Mouse (Mus musculus): ENCODE data around the gene Amz1.

The Amz1 gene

DNA sequence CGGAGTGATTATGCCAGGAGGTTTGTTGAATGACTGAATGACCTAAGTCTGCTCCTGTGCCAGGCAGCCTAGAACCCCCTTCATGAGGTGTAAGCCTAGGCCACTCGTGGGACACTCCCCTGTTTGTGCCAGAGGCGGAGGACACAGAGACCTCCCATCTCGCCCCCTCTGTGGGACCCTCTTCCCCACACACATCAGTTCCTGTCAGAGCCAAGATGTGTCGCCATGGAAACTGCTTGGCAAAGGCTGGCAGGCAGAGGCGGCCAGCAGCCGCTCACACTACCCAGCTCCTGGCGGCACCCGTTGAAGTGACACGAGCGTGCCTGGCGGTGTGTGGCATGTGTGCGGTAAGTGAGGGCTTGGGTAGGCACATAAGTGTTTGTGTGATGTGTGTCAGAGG, at the start of gene Amz1:
Amz1 (plus strand) TSS at position 306 of the 400 bp plus-strand sequence.
- no peak for DNase-seq (ENCODE audit: low spot score)

DNA sequence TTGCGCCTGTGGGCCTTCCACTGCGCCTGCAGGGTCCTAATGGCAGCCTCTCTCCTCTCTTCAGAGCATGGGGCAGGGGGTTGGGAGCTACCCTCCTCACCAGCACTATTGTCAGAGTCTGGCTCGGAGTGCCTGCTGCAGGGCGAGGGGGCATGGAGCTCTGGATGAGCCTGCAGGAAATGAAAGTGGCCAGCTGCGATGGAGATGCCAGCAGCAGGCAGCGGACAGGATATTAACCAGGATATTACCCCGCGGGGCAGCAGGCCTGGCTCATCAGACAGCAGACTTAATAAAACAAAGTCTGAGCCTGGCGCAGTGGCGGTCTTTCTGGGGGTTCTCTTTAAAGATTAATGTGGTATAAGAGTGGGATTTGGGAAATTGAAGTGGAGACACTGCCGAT, 48.8 kb upstream of the Amz1 start:
- no peak for DNase-seq (ENCODE audit: low spot score)

DNA sequence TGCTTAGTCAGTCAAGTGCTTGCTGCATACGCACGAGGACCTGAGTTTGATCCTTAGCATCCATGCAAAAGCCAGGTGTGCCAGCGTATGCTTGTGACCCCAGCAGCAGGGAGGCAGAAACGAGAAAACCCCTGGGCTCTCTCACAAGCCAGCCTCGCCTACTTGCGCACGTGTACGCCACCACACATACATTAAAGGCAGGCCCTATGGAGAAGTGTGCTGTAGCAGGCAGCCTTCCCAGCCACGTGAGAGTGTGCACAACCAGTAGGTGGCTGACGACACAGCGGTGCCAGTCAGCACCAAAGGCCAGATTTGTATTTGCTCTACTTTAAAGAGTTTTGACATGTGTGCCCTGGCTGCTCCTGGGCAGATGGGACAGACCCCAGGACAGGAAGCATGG, 48.3 kb upstream of the Amz1 start:
- no peak for DNase-seq (ENCODE audit: low spot score)

GRCm38 (mm10) chr5:140677137-140677536, 46.8 kb upstream of the Amz1 start:
- DNase-seq (ENCODE audit: low spot score): no peak

DNA sequence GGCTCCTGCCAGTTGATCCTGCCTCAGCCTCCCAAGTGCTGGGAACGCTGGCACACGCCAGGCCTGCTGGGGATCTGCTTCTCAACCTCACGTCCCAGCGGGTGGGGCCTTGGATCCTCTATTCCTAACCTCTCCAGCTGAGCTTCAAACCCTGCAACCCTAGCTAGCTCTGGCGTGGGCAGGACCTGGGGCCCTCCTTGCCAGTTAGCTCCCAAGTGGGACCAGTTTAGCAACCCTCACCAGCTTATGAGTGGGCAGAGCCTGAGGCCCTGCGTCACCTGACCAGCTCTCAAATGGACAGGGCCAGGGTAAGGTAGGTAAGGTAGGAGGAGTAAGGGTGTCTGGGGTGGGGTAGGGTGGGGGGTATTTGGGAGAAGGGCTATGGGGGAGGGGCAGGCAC, 43.9 kb upstream of the Amz1 start:
- no peak for DNase-seq (ENCODE audit: low spot score)

DNA sequence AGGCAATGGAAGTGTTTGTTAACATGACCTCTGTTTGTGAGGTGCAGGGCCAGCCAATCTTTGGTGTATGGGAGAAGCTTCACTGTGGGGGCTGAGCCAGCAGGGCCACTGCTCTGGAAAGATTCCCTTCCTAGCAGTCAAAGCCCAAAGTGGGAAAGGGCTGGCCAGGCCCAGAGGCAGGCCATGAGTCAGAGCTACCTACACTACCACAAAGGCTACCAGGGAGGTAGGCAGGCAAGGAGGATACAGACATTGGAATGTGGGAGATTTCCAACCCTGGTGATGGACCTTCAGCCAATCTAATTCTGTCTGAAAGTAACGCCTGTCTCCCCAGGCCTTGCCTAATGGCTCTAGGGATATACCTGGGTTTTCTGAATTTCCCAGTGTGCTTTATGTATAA, 43.0 kb upstream of the Amz1 start:
- DNase-seq (ENCODE audit: low spot score): no peak

DNA sequence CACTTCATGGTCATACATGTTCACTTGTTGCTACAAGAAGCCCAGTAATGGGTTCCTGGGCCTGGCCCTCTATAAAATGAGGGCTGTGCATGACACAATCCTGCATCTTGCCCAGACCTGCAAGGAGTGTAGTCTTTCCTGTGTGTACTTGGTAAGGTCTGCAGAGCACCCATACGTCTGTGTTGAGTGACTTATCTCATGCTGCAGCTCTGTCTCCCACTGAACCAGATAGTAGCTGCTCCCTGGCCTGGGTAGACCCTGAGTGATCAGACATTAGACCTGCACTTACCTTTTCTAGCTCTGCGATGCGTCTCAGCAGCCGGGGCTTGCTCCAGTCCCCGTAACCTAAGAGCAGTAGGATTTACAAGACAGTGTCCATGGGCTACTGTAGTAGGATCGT, 41.8 kb upstream of the Amz1 start:
- DNase-seq (ENCODE audit: low spot score): no peak

DNA sequence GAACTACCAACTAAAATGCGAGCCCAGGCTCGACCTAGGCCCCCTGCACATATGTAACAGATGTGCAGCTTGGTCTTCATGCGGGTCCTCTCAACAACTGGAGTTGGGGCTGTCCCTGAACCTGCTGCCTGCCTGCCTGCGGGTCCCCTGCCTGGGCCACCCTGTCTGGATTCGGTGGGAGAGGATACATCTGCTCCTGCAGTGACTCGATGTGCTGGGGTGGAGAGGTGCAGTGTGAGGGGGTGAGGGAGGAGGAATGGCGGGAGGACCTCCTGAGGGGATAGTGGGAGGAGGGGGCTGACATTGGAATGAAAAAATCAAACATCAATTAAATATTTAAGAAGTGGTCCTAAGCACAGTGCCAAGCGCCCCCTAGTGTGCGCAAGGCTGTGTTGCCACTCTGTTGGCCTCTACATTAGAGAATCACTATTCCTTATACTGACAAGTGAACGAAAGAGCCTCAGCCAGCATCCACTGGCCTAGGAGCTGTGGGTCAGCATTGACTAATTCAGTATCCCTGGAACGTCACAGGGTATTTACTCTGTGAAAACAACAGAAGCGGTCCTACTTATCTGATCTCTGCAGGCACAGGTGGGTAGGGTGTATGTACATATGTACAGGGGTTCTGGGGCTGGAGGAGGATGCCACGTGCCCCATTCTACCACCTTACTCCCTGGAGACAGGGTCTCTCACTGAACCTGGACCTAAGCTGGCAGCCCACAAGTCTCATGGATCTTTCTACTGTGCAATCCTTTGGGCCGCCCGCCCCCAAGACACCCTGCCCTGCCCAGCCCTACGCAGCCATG, 39.4 kb upstream of the Amz1 start:
- no peak for DNase-seq (ENCODE audit: low spot score)

DNA sequence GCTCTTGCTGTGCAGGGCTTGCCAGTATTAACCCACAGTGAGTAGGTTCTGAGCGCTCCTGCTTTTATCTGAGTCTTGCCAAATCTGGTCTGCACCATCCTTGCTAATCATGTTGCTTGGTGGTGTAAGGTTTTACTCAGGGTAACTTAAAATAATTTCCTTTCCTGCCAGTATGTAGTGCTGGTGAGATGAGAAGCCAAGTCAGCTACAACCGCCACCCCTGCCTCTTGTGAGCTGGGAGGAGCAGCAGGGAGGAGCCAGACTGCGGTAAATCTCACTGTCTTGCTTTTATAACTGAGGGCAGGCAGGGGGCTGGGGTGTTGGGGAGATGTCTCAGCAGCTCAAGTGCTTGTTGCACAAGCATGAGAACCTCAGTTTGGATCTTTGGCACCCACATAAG, 35.5 kb upstream of the Amz1 start:
- no peak for DNase-seq (ENCODE audit: low spot score)

- no peak for DNase-seq (ENCODE audit: low spot score)
Measured at GRCm38 (mm10) chr5:140695987-140696386, 27.9 kb upstream of the Amz1 start.

DNA sequence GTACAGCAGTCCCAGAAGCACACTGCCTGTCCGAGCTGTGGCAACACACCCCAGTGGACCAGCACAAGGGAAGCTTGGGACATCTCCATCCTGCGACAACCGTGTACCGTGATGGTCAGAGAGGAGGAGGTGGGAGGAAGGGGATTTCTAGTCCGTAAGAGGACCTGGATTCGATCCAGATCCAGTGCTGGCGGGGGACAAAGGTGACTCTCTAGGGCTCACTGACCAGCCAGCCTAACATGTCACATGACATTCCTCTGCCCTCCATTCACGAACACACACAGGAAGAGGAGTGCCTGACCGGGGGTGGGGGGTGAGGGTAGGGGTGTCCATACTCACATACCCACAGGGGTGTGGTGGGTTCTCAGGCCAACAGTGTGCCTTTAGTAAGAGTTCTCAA, 24.2 kb upstream of the Amz1 start:
- no peak for DNase-seq (ENCODE audit: low spot score)

- DNase-seq (ENCODE audit: low spot score): no peak
Measured at GRCm38 (mm10) chr5:140701661-140702060, 22.3 kb upstream of the Amz1 start.

- peak; percentile 98 for DNase-seq (ENCODE audit: low spot score)
Measured at GRCm38 (mm10) chr5:140702103-140702513, 21.8 kb upstream of the Amz1 start, which contains the start of gene Iqce. TSS of gene Iqce (minus strand) at chr5:140702378.

GRCm38 (mm10) chr5:140702618-140703175, 21.2 kb upstream of the Amz1 start:
- no peak for DNase-seq (ENCODE audit: low spot score)

DNA sequence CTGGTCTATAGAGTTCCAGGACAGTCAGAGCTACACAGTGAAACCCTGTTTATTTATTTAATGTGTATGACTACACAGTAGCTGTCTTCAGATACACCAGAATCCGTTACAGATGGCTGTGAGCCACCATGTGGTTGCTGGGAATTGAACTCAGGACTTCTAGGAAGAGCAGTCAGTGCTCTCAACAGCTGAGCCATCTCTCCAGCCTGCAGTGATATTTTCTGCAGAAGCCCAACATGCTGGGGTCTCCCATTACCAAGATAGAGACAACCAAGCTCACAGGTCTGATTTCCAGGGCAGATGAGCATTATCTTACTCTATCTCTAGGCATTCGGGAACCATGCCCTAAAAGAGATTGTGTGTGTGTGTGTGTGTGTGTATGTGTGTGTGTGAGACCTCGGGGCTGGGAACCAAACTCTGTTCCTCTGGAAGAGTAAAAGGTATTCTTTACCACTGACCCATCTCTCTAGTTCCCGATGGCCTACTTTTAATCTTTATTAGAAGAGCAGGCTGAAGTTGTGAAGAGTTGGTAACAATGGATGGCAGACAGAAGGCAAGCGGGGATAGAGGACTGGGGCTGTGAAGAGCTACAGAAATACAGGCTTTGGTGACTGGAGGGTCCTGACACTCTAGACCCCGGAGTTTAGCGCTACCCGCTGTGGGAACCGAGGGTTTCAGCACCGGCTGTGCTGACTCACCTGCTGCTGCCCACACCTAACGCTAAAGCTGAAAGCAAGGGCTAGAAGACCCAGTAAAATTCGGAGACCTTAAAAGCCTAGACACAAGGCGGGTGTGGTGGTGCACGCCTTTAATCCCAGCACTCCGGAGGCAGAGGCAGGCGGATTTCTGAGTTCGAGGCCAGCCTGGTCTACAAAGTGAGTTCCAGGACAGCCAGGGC, 20.2 kb upstream of the Amz1 start:
- DNase-seq (ENCODE audit: low spot score): no peak

- peak; percentile 94 for DNase-seq (ENCODE audit: low spot score)
Measured at GRCm38 (mm10) chr5:140704378-140705251, 19.3 kb upstream of the Amz1 start, which contains the start of gene Brat1. TSS of gene Brat1 (plus strand) at chr5:140705011.

- no peak for DNase-seq (ENCODE audit: low spot score)
Measured at GRCm38 (mm10) chr5:140705501-140706171, 18.3 kb upstream of the Amz1 start.

GRCm38 (mm10) chr5:140710315-140710714, 13.6 kb upstream of the Amz1 start:
- no peak for DNase-seq (ENCODE audit: low spot score)

- no peak for DNase-seq (ENCODE audit: low spot score)
Measured at GRCm38 (mm10) chr5:140711040-140711439, 12.9 kb upstream of the Amz1 start.

GRCm38 (mm10) chr5:140720773-140721172, 3.2 kb upstream of the Amz1 start:
- DNase-seq (ENCODE audit: low spot score): no peak

GRCm38 (mm10) chr5:140722121-140722520, 1.8 kb upstream of the Amz1 start:
- no peak for DNase-seq (ENCODE audit: low spot score)
